Mouse (Mus musculus): ENCODE results near the gene Aimp1. TPM values are rescaled to one million over a fixed set of nuclear protein-coding genes. Genes with fewer than 3 reads are reported as not detected.

Aimp1 gene
- polyA plus RNA-seq, 1 experiment from 2014 or later = 67.0 TPM

DNA sequence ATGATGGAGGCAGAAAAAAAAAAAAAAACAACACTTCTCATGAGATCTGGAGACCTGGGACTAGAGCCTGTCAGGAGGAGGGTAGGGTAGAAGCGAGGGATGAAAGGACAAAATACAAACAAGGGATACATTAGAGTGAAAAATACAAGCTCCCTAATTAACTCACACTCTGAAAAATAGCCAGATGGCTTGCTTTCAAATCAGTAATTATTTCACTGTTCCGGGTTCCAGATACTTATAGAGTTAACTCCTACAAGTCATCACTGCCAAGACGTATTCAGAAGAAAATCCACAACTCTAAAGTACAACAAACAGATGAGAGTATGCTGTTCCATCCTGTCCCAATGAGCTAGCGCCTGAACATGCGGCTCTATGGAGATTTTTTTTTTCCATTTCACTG is 34.0 kb downstream of the Aimp1 start:
- H3K4me1 ChIP-seq = no peaks in the 10 kb centered on the region
- ATAC-seq (ENCODE audit: low FRiP score) = no peak
- H3K36me3 ChIP-seq = no peaks in the 10 kb centered on the region
- H3K4me3 ChIP-seq = no peak overlapping the region
- H3K9me3 ChIP-seq (replicated peaks) = 0 out of 2 replicates have a peak, but pooled peaks cover 2% of the 10 kb centered on the region
- no peak overlapping the region for H3K9ac ChIP-seq
- no peak overlapping the region for H3K27ac ChIP-seq
- H3K4me2 ChIP-seq (replicated peaks) = no peak overlapping the region
- WGBS = 90% methylated on average over 5 of the region's 5 CpGs
- H3K27me3 ChIP-seq = no peaks in the 10 kb centered on the region

DNA sequence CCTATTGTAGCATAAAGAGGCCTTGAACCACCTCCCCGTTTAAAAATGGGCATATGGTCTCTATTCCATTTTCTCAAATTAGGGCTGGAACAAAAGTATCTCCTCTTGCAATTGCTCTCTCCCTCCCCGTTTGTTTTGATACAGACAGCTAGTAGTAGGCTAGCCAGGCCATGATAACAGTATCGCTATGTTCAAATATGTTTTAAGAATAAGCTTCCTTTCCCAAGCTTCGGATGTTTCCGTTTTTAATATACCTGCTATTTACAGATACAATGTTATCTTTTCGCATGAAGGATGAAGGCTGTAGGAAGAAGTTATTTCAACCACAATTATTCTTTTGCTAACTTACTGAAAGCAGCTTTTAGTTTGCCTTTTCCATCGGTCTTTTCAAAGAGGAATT is 34.8 kb downstream of the Aimp1 start:
- WGBS = 91% methylated on average over 7 of the region's 7 CpGs
- Histone ChIP-seq H3K27me3 (no peaks in the 10 kb centered on the region), H3K27ac (no peak overlapping the region), H3K4me2 (replicated peaks) (no peak overlapping the region), H3K4me1 (no peaks in the 10 kb centered on the region), H3K36me3 (no peaks in the 10 kb centered on the region), H3K9me3 (replicated peaks) (0 out of 2 replicates have a peak, but pooled peaks cover 2% of the 10 kb centered on the region), H3K4me3 (no peak overlapping the region), H3K9ac (no peak overlapping the region)
- no peak for ATAC-seq (ENCODE audit: low FRiP score)

DNA sequence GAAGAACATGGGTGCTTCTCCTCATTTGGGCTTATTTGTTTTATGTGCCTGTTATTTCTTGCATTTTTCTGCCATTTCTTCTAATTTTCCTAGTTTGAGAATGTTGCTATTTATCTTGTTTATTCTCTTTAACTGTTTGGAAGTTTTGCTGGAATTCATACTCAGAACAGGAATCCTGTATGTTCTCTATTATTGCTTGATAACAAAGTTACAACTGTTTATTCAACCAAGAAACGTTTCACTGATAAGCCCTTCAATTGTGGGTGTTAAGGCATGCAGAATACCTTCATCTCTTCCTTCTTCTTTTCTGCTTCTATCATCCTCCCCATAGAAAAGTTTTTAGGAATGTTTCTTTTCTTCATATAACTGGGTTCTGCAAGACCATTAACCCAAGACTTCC is 37.4 kb downstream of the Aimp1 start:
- Histone ChIP-seq H3K27ac (no peak overlapping the region), H3K9me3 (replicated peaks) (no peaks in the 10 kb centered on the region), H3K9ac (no peak overlapping the region), H3K36me3 (no peaks in the 10 kb centered on the region), H3K27me3 (no peaks in the 10 kb centered on the region), H3K4me3 (no peak overlapping the region), H3K4me2 (replicated peaks) (no peak overlapping the region), H3K4me1 (no peaks in the 10 kb centered on the region)
- 49% methylated on average over 1 of the region's 1 CpGs for WGBS
- no peak for ATAC-seq (ENCODE audit: low FRiP score)

DNA sequence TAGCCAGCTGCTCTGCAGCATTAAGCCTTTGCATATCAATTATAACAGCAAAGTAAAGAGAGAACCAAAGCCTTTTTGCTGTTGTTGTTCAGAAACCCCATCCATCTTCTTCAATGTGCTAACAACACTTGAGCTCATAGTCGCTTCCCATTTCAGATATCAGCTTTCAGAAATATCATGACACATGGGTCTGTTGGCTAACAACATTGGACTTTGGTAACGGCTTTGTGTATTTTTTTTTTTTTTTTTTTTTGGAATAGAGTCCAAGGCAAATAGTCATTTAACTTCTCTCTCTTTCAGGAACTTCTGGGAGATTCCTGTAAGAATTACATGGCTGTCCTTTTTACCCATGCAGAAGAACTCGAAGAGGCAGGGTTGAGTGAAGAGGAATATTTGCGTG is 40.1 kb downstream of the Aimp1 start:
- H3K4me1 ChIP-seq = no peaks in the 10 kb centered on the region
- no peak for ATAC-seq (ENCODE audit: low FRiP score)
- no peak overlapping the region for H3K4me3 ChIP-seq
- no peaks in the 10 kb centered on the region for H3K9me3 ChIP-seq (replicated peaks)
- no peaks in the 10 kb centered on the region for H3K36me3 ChIP-seq
- no peak overlapping the region for H3K4me2 ChIP-seq (replicated peaks)
- H3K27me3 ChIP-seq = no peaks in the 10 kb centered on the region
- 84% methylated on average over 4 of the region's 4 CpGs for WGBS
- no peak overlapping the region for H3K27ac ChIP-seq
- H3K9ac ChIP-seq = no peak overlapping the region

DNA sequence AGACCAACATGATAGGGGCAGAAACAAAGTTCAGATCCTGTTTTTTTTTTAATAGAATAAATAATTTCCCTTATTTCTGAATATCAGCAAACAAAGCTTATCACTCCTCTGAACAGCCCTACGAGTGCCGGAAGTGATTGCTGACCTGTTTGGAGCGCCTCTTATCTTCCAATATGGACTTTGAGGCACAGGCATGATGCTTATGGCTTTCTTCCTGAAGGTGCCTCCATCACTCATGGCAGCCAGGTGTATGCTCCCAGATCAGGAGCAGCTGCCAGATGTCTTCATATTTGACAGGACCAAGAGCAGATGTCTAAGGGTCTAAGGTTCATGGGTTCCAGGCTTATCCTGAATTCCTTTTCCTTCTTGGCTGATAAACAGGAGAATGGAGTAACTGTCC is 47.1 kb downstream of the Aimp1 start:
- Histone ChIP-seq H3K4me3 (no peak overlapping the region), H3K36me3 (no peaks in the 10 kb centered on the region), H3K4me2 (replicated peaks) (no peak overlapping the region), H3K4me1 (no peaks in the 10 kb centered on the region), H3K27me3 (no peaks in the 10 kb centered on the region), H3K9me3 (replicated peaks) (no peaks in the 10 kb centered on the region), H3K27ac (no peak overlapping the region), H3K9ac (no peak overlapping the region)
- WGBS = 91% methylated on average over 3 of the region's 3 CpGs
- ATAC-seq (ENCODE audit: low FRiP score) = no peak

DNA sequence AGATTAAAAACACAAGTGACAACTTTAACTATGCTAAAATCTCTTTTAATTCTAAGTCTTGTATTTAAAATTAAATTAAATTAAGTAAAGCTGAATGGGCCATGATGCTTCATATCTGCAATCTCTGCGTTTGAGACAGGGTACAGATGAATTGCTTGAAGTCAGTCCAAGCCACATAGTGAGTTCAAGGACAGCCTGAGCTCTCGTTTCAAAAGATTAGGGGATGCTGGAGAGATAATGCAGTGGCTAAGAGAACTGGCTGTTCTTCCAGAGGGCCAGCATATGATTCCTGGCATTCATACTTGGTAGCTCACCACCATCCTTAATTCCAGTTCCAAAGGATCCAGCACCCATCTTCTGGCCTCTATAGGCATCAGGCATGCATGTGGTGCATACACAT is 50.9 kb downstream of the Aimp1 start:
- no peaks in the 10 kb centered on the region for H3K36me3 ChIP-seq
- no peak overlapping the region for H3K4me2 ChIP-seq (replicated peaks)
- H3K27me3 ChIP-seq = no peaks in the 10 kb centered on the region
- no peak overlapping the region for H3K27ac ChIP-seq
- no peak overlapping the region for H3K4me3 ChIP-seq
- no peak overlapping the region for H3K9ac ChIP-seq
- H3K9me3 ChIP-seq (replicated peaks) = no peaks in the 10 kb centered on the region
- H3K4me1 ChIP-seq = no peaks in the 10 kb centered on the region
- 80% methylated on average over 2 of the region's 2 CpGs for WGBS
- ATAC-seq (ENCODE audit: low FRiP score) = no peak

DNA sequence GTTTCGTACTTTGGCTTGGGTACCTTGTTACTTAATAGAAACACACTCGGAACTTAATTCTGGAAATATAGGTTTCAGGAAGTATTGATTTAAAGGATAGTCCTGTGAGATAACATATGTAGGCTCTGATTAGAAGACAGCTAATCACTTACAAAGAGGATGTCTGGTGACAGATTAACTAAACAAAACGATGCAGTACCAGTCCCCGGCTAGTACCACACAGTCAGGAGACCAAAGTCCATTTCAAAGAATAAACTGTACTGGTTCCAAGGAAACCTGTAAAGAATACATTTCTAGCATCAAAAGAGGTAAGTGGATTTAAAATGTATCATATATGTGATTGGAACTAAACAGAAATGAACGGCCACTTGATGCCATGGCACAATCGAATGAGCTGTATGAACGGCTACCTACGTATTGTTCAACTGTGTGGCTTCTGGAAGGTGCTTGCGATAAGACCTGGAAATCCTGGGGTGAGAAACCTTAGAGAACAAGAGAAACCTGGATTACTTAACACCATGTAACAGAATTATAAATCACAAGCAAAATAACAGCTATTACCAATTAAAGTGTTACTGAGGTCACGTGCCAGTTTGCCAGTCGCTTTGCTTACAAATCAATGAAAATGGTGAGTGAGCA is 54.5 kb downstream of the Aimp1 start, which contains the start of gene Gimd1:
Gene Gimd1, plus strand, starts transcription at position 220 of the 639 bp plus-strand sequence.
- Histone ChIP-seq H3K4me3 (no peak within 1 kb of the TSS), H3K9me3 (replicated peaks) (no peaks in the 10 kb centered on the region), H3K4me2 (replicated peaks) (no peak within 1 kb of the TSS), H3K9ac (no peak within 1 kb of the TSS), H3K27me3 (no peaks in the 10 kb centered on the region), H3K36me3 (no peaks in the 10 kb centered on the region), H3K27ac (no peak within 1 kb of the TSS), H3K4me1 (no peaks in the 10 kb centered on the region)
- ATAC-seq (ENCODE audit: low FRiP score) = no peak
- WGBS = 92% methylated on average over 11 of the region's 11 CpGs

DNA sequence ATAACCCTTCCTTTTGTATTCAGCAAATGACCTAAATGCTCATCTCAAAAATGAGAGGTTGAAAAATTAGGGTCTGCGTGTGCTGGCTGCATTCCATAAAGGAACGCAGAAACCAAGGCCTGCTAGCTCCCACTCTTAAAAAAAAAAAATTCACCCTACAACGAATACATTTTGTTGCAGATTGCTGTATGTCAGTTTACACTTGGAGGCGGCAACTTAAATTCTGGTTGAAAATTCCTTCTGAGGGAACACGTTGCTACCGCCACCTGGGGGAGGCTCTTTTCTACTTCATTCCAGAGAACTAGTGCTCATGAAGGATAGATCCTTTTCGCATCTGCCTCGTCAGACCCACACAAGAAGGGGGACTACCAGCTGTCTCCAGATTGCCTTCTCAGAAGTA is 55.4 kb downstream of the Aimp1 start:
- no peak overlapping the region for H3K4me2 ChIP-seq (replicated peaks)
- no peak for ATAC-seq (ENCODE audit: low FRiP score)
- H3K4me1 ChIP-seq = no peaks in the 10 kb centered on the region
- H3K36me3 ChIP-seq = no peaks in the 10 kb centered on the region
- 58% methylated on average over 8 of the region's 8 CpGs for WGBS
- no peak overlapping the region for H3K27ac ChIP-seq
- no peak overlapping the region for H3K4me3 ChIP-seq
- no peaks in the 10 kb centered on the region for H3K27me3 ChIP-seq
- no peaks in the 10 kb centered on the region for H3K9me3 ChIP-seq (replicated peaks)
- H3K9ac ChIP-seq = no peak overlapping the region

Other genes with a start within 250 kb of the Aimp1 start
- not detected in 2 replicates for gene Gimd1, start 54.5 kb downstream of the Aimp1 start, polyA plus RNA-seq (2016; fragmentation: Nextera tagmentation; extraction: Ambion mirVana)
- gene Tbck, start 226 bp downstream of the Aimp1 start, polyA plus RNA-seq (2016; fragmentation: Nextera tagmentation; extraction: Ambion mirVana) = 32.4 and 32.6 TPM in 2 replicates